ENCODE assay signal across 9 mouse cellular contexts in the genomic region with DNA sequence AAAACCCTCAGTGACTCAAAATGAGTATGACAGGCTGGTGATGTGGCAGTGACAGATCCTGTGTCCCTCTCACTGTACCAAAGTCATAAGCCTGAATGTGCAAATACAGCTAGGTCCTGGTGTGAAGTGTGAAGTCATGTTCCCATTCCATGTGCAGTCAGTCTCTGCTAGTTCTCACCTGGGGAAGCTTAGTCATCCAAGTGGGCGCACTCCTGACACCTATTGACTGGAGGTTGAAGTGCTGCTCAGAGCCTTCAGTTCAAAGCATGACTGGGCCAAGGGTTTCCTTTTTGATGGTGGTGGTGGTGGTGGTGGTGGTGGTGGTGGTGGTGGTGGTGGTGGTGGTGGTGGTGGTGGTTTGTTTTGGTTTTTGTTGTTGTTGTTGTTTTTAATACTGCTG. TPM values are rescaled to one million over a fixed set of nuclear protein-coding genes. Genes with fewer than 3 reads are reported as not detected.
DNase-seq lines count a peak whose midpoint lies in the region; ATAC-seq and TF ChIP-seq lines count a peak whose summit lies in the region.
"Had no signal": no experiment of that assay in that cellular context is flagged by ENCODE, and none has a peak within 500 bp of the region (broad histone marks: within the 10 kb centered on the region; RNA-seq: fewer than 3 reads in every experiment).

No protein-coding gene starts in this region.

- TF ChIP-seq CTCF in thymus, adult 2 months (IDR thresholded peaks at IDR 0.05; ENCODE audit: borderline replicate concordance, control insufficient read depth, extremely low read depth, insufficient read depth, low read length, poor library complexity): no peak
- TF ChIP-seq CTCF in intestine, postnatal 0 days (IDR thresholded peaks at IDR 0.05; ENCODE audit: low read depth): peak; percentile 78

- no peaks in the 10 kb centered on the region for H3K27me3 ChIP-seq in thymus, adult 2 months (ENCODE audit: control insufficient read depth, insufficient read depth, low read length)
- H3K27me3 ChIP-seq in intestine, postnatal 0 days (replicated peaks; ENCODE audit: control insufficient read depth, insufficient read depth, low read length): no peaks in the 10 kb centered on the region
- H3K27me3 ChIP-seq in neural tube, embryonic 15.5 days (replicated peaks): no peaks in the 10 kb centered on the region
- H3K27me3 ChIP-seq: hindbrain, embryonic 15.5 days had no signal

- no peaks in the 10 kb centered on the region for H3K4me1 ChIP-seq in thymus, adult 2 months (replicated peaks; ENCODE audit: control insufficient read depth, insufficient read depth, low read length)
- no peaks in the 10 kb centered on the region for H3K4me1 ChIP-seq in intestine, postnatal 0 days (replicated peaks; ENCODE audit: control insufficient read depth, insufficient read depth, low read length)
- no peaks in the 10 kb centered on the region for H3K4me1 ChIP-seq in neural tube, embryonic 15.5 days
- H3K4me1 ChIP-seq: hindbrain, embryonic 15.5 days had no signal

- H3K36me3 ChIP-seq in thymus, adult 2 months (ENCODE audit: control insufficient read depth, insufficient read depth, low read length): peaks cover 60% of the 10 kb centered on the region
- H3K36me3 ChIP-seq in intestine, postnatal 0 days (ENCODE audit: control insufficient read depth, insufficient read depth): peaks cover 66% of the 10 kb centered on the region
- H3K36me3 ChIP-seq in neural tube, embryonic 15.5 days: peaks cover 73% of the 10 kb centered on the region

- H3K9ac ChIP-seq in intestine, postnatal 0 days (ENCODE audit: low read depth, low read length): no peak overlapping the region
- H3K9ac ChIP-seq in neural tube, embryonic 15.5 days (replicated peaks): no peak overlapping the region
- H3K9ac ChIP-seq: hindbrain, embryonic 15.5 days had no signal

- WGBS in thymus, adult 2 months: 96% methylated on average over 1 of the region's 1 CpGs
- WGBS in intestine, postnatal 0 days: 88% methylated on average over 1 of the region's 1 CpGs
- WGBS in neural tube, embryonic 15.5 days: 93% methylated on average over 1 of the region's 1 CpGs

- H3K4me2 ChIP-seq in intestine, postnatal 0 days (replicated peaks; ENCODE audit: low read depth): no peak overlapping the region
- H3K4me2 ChIP-seq in neural tube, embryonic 15.5 days: no peak overlapping the region
- H3K4me2 ChIP-seq: hindbrain, embryonic 15.5 days had no signal

- H3K27ac ChIP-seq in thymus, adult 2 months (ENCODE audit: control insufficient read depth, insufficient read depth, low read length): no peak overlapping the region
- no peak overlapping the region for H3K27ac ChIP-seq in intestine, postnatal 0 days (ENCODE audit: low read depth, low read length)
- no peak overlapping the region for H3K27ac ChIP-seq in neural tube, embryonic 15.5 days (replicated peaks)
- H3K27ac ChIP-seq: hindbrain, embryonic 15.5 days had no signal

- H3K4me3 ChIP-seq in thymus, adult 2 months (ENCODE audit: control insufficient read depth, insufficient read depth, low read length): no peak overlapping the region
- no peak overlapping the region for H3K4me3 ChIP-seq in intestine, postnatal 0 days (ENCODE audit: low read depth, low read length)
- H3K4me3 ChIP-seq in neural tube, embryonic 15.5 days (replicated peaks): no peak overlapping the region
- H3K4me3 ChIP-seq: hindbrain, embryonic 15.5 days had no signal

- no peak for TF ChIP-seq POLR2A in thymus, adult 2 months (IDR thresholded peaks at IDR 0.05; ENCODE audit: control insufficient read depth, extremely low read depth, insufficient read depth, low read length, poor library complexity)

- H3K9me3 ChIP-seq in intestine, postnatal 0 days (ENCODE audit: control insufficient read depth): no peaks in the 10 kb centered on the region
- no peaks in the 10 kb centered on the region for H3K9me3 ChIP-seq in neural tube, embryonic 15.5 days (replicated peaks)
- H3K9me3 ChIP-seq: hindbrain, embryonic 15.5 days had no signal

- peak; percentile 20 for DNase-seq in embryo, embryonic 10 days (ENCODE audit: low spot score)
- DNase-seq in embryo, embryonic 9.5 days (ENCODE audit: extremely low spot score): no peak
- peak; percentile 43 for DNase-seq in thymus, adult 2 months
- DNase-seq in thymus, adult 18-20 months: no peak
- DNase-seq in ovary, postnatal 14 days (ENCODE audit: low spot score): no peak

- ATAC-seq in intestine, postnatal 0 days: peak; percentile 60
- peak; percentile 83 for ATAC-seq in megakaryocyte progenitor cell, adult 5-6 weeks (replicated peaks; ENCODE audit: poor library complexity)
- no peak for ATAC-seq in neural tube, embryonic 15.5 days (ENCODE audit: low FRiP score)

RNA-seq across cellular contexts. Expression of gene Use1, which starts 41.8 kb away (rescaled TPM):
- 133 and 156 TPM in 2 replicates for polyA plus RNA-seq in thymus, adult 2 months (2012; rRNA removed)
- polyA plus RNA-seq in intestine, postnatal 0 days (2015; fragmentation: Nextera tagmentation; extraction: Ambion mirVana): 98.4 and 106 TPM in 2 replicates
- 107 and 116 TPM in 2 replicates for total RNA-seq in megakaryocyte progenitor cell, adult 5-6 weeks (2015)
- total RNA-seq in megakaryocyte progenitor cell, adult 5-6 weeks (2017): 153 and 165 TPM in 2 replicates
- polyA plus RNA-seq in neural tube, embryonic 15.5 days (2015; fragmentation: Nextera tagmentation; extraction: Ambion mirVana): 121 and 122 TPM in 2 replicates

RNA-seq across cellular contexts. Expression of gene Ocel1, which starts 46.2 kb away (rescaled TPM):
- 34.9 and 36.1 TPM in 2 replicates for polyA plus RNA-seq in thymus, adult 2 months (2012; rRNA removed)
- 20.0 and 20.5 TPM in 2 replicates for polyA plus RNA-seq in intestine, postnatal 0 days (2015; fragmentation: Nextera tagmentation; extraction: Ambion mirVana)
- 6.3 and 8.0 TPM in 2 replicates for total RNA-seq in megakaryocyte progenitor cell, adult 5-6 weeks (2015)
- total RNA-seq in megakaryocyte progenitor cell, adult 5-6 weeks (2017): 11.1 and 11.7 TPM in 2 replicates
- 5.6 and 9.2 TPM in 2 replicates for polyA plus RNA-seq in neural tube, embryonic 15.5 days (2015; fragmentation: Nextera tagmentation; extraction: Ambion mirVana)

RNA-seq across cellular contexts. Expression of gene Haus8, which starts 52.1 kb away (rescaled TPM):
- 17.7 and 18.5 TPM in 2 replicates for polyA plus RNA-seq in thymus, adult 2 months (2012; rRNA removed)
- 12.9 and 13.1 TPM in 2 replicates for polyA plus RNA-seq in intestine, postnatal 0 days (2015; fragmentation: Nextera tagmentation; extraction: Ambion mirVana)
- total RNA-seq in megakaryocyte progenitor cell, adult 5-6 weeks (2015): 24.9 and 25.4 TPM in 2 replicates
- 62.8 and 66.7 TPM in 2 replicates for total RNA-seq in megakaryocyte progenitor cell, adult 5-6 weeks (2017)
- 68.5 and 72.0 TPM in 2 replicates for polyA plus RNA-seq in neural tube, embryonic 15.5 days (2015; fragmentation: Nextera tagmentation; extraction: Ambion mirVana)

RNA-seq across cellular contexts. Expression of gene Myo9b, which starts 52.3 kb away (rescaled TPM):
- polyA plus RNA-seq in thymus, adult 2 months (2012; rRNA removed): 82.5 and 90.7 TPM in 2 replicates
- polyA plus RNA-seq in intestine, postnatal 0 days (2015; fragmentation: Nextera tagmentation; extraction: Ambion mirVana): 6.5 and 7.2 TPM in 2 replicates
- total RNA-seq in megakaryocyte progenitor cell, adult 5-6 weeks (2015): 29.4 and 30.4 TPM in 2 replicates
- 37.6 and 48.7 TPM in 2 replicates for total RNA-seq in megakaryocyte progenitor cell, adult 5-6 weeks (2017)
- polyA plus RNA-seq in neural tube, embryonic 15.5 days (2015; fragmentation: Nextera tagmentation; extraction: Ambion mirVana): 14.9 and 16.0 TPM in 2 replicates

RNA-seq across cellular contexts. Expression of gene Nr2f6, which starts 56.9 kb away (rescaled TPM):
- 71.2 and 71.5 TPM in 2 replicates for polyA plus RNA-seq in thymus, adult 2 months (2012; rRNA removed)
- polyA plus RNA-seq in intestine, postnatal 0 days (2015; fragmentation: Nextera tagmentation; extraction: Ambion mirVana): 58.3 and 58.5 TPM in 2 replicates
- 3.6 and 7.6 TPM in 2 replicates for total RNA-seq in megakaryocyte progenitor cell, adult 5-6 weeks (2015)
- total RNA-seq in megakaryocyte progenitor cell, adult 5-6 weeks (2017): 4.3 and 5.6 TPM in 2 replicates
- 28.6 and 34.9 TPM in 2 replicates for polyA plus RNA-seq in neural tube, embryonic 15.5 days (2015; fragmentation: Nextera tagmentation; extraction: Ambion mirVana)

Comparison
In these comparisons a context has a peak if more than half of its experiments do, and no peak if none do; other contexts are left out.
1. DNase-seq: peak in embryo, embryonic 10 days (single experiment) and thymus, adult 2 months (single experiment); none in embryo, embryonic 9.5 days (single experiment), thymus, adult 18-20 months (0 of 2) and ovary, postnatal 14 days (single experiment).